Mouse (Mus musculus): Measurements from ENCODE around the gene Rab44.

DNA sequence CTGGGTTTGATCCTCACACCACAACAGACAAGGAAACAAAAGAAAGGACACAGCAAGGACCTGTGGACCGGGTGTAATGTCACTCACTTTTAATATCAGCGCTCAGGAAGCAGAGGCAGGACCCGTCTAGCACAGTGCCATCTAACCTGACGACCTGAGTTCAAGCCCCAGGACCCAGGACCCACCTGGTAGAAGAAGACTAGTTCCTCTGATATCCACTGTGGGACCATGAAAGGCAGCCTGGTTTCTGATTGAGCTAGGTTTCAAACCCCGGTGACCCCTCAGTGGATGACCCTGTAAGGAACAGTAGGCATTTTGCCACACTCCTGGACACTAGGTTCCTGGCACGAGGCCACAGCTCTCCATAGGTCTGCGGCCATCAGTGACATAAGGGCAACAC, 29.3 kb upstream of the Rab44 start:
- TF ChIP-seq CTCF (IDR thresholded peaks at IDR 0.05; ENCODE audit: low read depth) (no peak), EP300 (IDR thresholded peaks at IDR 0.05; ENCODE audit: low read depth) (no peak)
